Mouse (Mus musculus): ENCODE results near the gene Mxra7.
"Not testable (repeated sequence)": the region's sequence is repeated elsewhere in the genome, so short reads cannot be mapped to it uniquely, and the experiment has no call there.

The Mxra7 gene

GRCm38 (mm10) chr11:116827534-116828165 is at the start of gene Mxra7:
Mxra7 (minus strand) TSS chr11:116828046.
- DNase-seq (ENCODE audit: low spot score): peak; percentile 54

GRCm38 (mm10) chr11:116873987-116874386 is 46.1 kb upstream of the Mxra7 start:
- DNase-seq (ENCODE audit: low spot score): no peak

- DNase-seq (ENCODE audit: low spot score): no peak
Observed at GRCm38 (mm10) chr11:116871538-116871937, 43.7 kb upstream of the Mxra7 start.

- no peak for DNase-seq (ENCODE audit: low spot score)
Observed at GRCm38 (mm10) chr11:116869641-116870040, 41.8 kb upstream of the Mxra7 start.

- DNase-seq (ENCODE audit: low spot score): no peak
Observed at GRCm38 (mm10) chr11:116869223-116869622, 41.4 kb upstream of the Mxra7 start.

GRCm38 (mm10) chr11:116868129-116868528 is 40.3 kb upstream of the Mxra7 start:
- DNase-seq (ENCODE audit: low spot score): no peak

GRCm38 (mm10) chr11:116865945-116866585 is 38.2 kb upstream of the Mxra7 start:
- DNase-seq (ENCODE audit: low spot score): no peak

- no peak for DNase-seq (ENCODE audit: low spot score)
Observed at GRCm38 (mm10) chr11:116864444-116864843, 36.6 kb upstream of the Mxra7 start.

- no peak for DNase-seq (ENCODE audit: low spot score)
Observed at GRCm38 (mm10) chr11:116857183-116857850, 29.5 kb upstream of the Mxra7 start.

GRCm38 (mm10) chr11:116854279-116854678 is 26.4 kb upstream of the Mxra7 start:
- DNase-seq (ENCODE audit: low spot score): no peak

GRCm38 (mm10) chr11:116853512-116853928 is 25.7 kb upstream of the Mxra7 start:
- DNase-seq (ENCODE audit: low spot score): peak; percentile 93

- peak; percentile 92 for DNase-seq (ENCODE audit: low spot score)
Observed at GRCm38 (mm10) chr11:116852891-116853511, 25.2 kb upstream of the Mxra7 start, which contains the start of gene Srsf2. Srsf2 (minus strand) TSS chr11:116853094.

- peak; percentile 56 for DNase-seq (ENCODE audit: low spot score)
Observed at GRCm38 (mm10) chr11:116852291-116852890, 24.5 kb upstream of the Mxra7 start, which contains the start of gene Mfsd11. Mfsd11 (plus strand) TSS chr11:116852440.

- DNase-seq (ENCODE audit: low spot score): peak; percentile 22
Observed at GRCm38 (mm10) chr11:116851576-116852290, 23.9 kb upstream of the Mxra7 start.

- DNase-seq (ENCODE audit: low spot score): no peak
Observed at GRCm38 (mm10) chr11:116850833-116851477, 23.1 kb upstream of the Mxra7 start.

- no peak for DNase-seq (ENCODE audit: low spot score)
Observed at GRCm38 (mm10) chr11:116850085-116850484, 22.2 kb upstream of the Mxra7 start.

- no peak for DNase-seq (ENCODE audit: low spot score)
Observed at GRCm38 (mm10) chr11:116849587-116849986, 21.7 kb upstream of the Mxra7 start.

GRCm38 (mm10) chr11:116848877-116849178 is 21.0 kb upstream of the Mxra7 start:
- not testable (repeated sequence) for DNase-seq (ENCODE audit: low spot score)

- no peak for DNase-seq (ENCODE audit: low spot score)
Observed at GRCm38 (mm10) chr11:116848086-116848876, 20.4 kb upstream of the Mxra7 start.
